ENCODE assay signal across 7 mouse cellular contexts in genomic region chr8:70503062-70503750, GRCm38 (mm10). TPM values are rescaled to one million over a fixed set of nuclear protein-coding genes. Genes with fewer than 3 reads are reported as not detected.
DNase-seq lines count a peak whose midpoint lies in the region; ATAC-seq and TF ChIP-seq lines count a peak whose summit lies in the region.

No protein-coding gene starts in this region.

- peak overlapping the region; percentile 83 for H3K4me2 ChIP-seq in embryonic facial prominence, embryonic 12.5 days (replicated peaks)
- H3K4me2 ChIP-seq in heart, embryonic 12.5 days: peak overlapping the region; percentile 27

- H3K9me3 ChIP-seq in ES-Bruce4 (replicated peaks; ENCODE audit: control insufficient read depth, insufficient read depth, low read length, poor library complexity, severe bottlenecking): no peaks in the 10 kb centered on the region
- no peaks in the 10 kb centered on the region for H3K9me3 ChIP-seq in embryonic facial prominence, embryonic 12.5 days
- H3K9me3 ChIP-seq in heart, embryonic 12.5 days (replicated peaks): no peaks in the 10 kb centered on the region

- no peak for TF ChIP-seq EP300 in ES-Bruce4 (IDR thresholded peaks at IDR 0.05; ENCODE audit: insufficient read depth, low read depth, low read length)

- H3K27ac ChIP-seq in ES-Bruce4 (ENCODE audit: insufficient read depth, low read length): no peak overlapping the region
- peak overlapping the region; percentile 83 for H3K27ac ChIP-seq in embryonic facial prominence, embryonic 12.5 days
- no peak overlapping the region for H3K27ac ChIP-seq in heart, embryonic 12.5 days (ENCODE audit: poor library complexity, severe bottlenecking)
- H3K27ac ChIP-seq in spleen, adult 2 months (ENCODE audit: insufficient read depth, low read length): no peak overlapping the region

- no peak for TF ChIP-seq POLR2A in ES-Bruce4 (IDR thresholded peaks at IDR 0.05; ENCODE audit: insufficient read depth, low read length)
- no peak for TF ChIP-seq POLR2A in spleen, adult 2 months (IDR thresholded peaks at IDR 0.05; ENCODE audit: low read depth, low read length)

- no peaks in the 10 kb centered on the region for H3K4me1 ChIP-seq in ES-Bruce4 (ENCODE audit: control insufficient read depth, insufficient read depth, low read length)
- H3K4me1 ChIP-seq in embryonic facial prominence, embryonic 12.5 days: peaks cover 63% of the 10 kb centered on the region
- peaks cover 46% of the 10 kb centered on the region for H3K4me1 ChIP-seq in heart, embryonic 12.5 days (replicated peaks)
- H3K4me1 ChIP-seq in spleen, adult 2 months (ENCODE audit: control insufficient read depth, insufficient read depth, insufficient read length): peaks cover 12% of the 10 kb centered on the region

- peak; percentile 83 for DNase-seq in adrenal gland, postnatal 10 days
- DNase-seq in kidney, postnatal 10 days: peak; percentile 85
- peak; percentile 85 for DNase-seq in lung, postnatal 36 days
- DNase-seq in spleen, adult 2 months (ENCODE audit: low read depth in 1 of 2, low spot score in 2 of 2): peak in 1 of 2 experiments; percentile 47

- H3K9ac ChIP-seq in ES-Bruce4 (ENCODE audit: low read depth, poor library complexity, severe bottlenecking): 0 out of 2 replicates have a peak overlapping the region, but pooled peaks have one; percentile 6
- H3K9ac ChIP-seq in embryonic facial prominence, embryonic 12.5 days: no peak overlapping the region
- H3K9ac ChIP-seq in heart, embryonic 12.5 days: no peak overlapping the region

- peak; percentile 73 for TF ChIP-seq CTCF in ES-Bruce4 (IDR thresholded peaks at IDR 0.05; ENCODE audit: low read depth, low read length)
- TF ChIP-seq CTCF in spleen, adult 2 months (IDR thresholded peaks at IDR 0.05; ENCODE audit: extremely low read depth, insufficient read depth, insufficient read length, insufficient replicate concordance): peak; percentile 90

- no peaks in the 10 kb centered on the region for H3K27me3 ChIP-seq in ES-Bruce4 (ENCODE audit: control insufficient read depth, insufficient read depth, low read length, poor library complexity, severe bottlenecking)
- peaks cover 45% of the 10 kb centered on the region for H3K27me3 ChIP-seq in embryonic facial prominence, embryonic 12.5 days
- peaks cover 60% of the 10 kb centered on the region for H3K27me3 ChIP-seq in heart, embryonic 12.5 days (replicated peaks)
- no peaks in the 10 kb centered on the region; the same call in 1 of the 2 replicates for H3K27me3 ChIP-seq in spleen, adult 2 months (ENCODE audit: control insufficient read depth, insufficient read depth, low read length)

- ATAC-seq in embryonic facial prominence, embryonic 12.5 days (ENCODE audit: insufficient number of reproducible peaks, insufficient read depth, low FRiP score, low TSS enrichment): no peak
- ATAC-seq in heart, embryonic 12.5 days (ENCODE audit: insufficient number of reproducible peaks, low FRiP score): no peak

- peaks cover 13% of the 10 kb centered on the region for H3K36me3 ChIP-seq in ES-Bruce4 (ENCODE audit: control insufficient read depth, insufficient read depth, low read length, poor library complexity, severe bottlenecking)
- H3K36me3 ChIP-seq in embryonic facial prominence, embryonic 12.5 days: peaks cover 17% of the 10 kb centered on the region
- H3K36me3 ChIP-seq in heart, embryonic 12.5 days: peaks cover 12% of the 10 kb centered on the region
- peaks cover 4% of the 10 kb centered on the region; the same call in 1 of the 2 replicates for H3K36me3 ChIP-seq in spleen, adult 2 months (ENCODE audit: control insufficient read depth, insufficient read depth, low read length)

- WGBS in embryonic facial prominence, embryonic 12.5 days: 9% methylated on average over 46 of the region's 46 CpGs
- WGBS in heart, embryonic 12.5 days: 13% methylated on average over 46 of the region's 46 CpGs
- WGBS in spleen, adult 2 months: 25% methylated on average over 46 of the region's 46 CpGs

- H3K4me3 ChIP-seq in ES-Bruce4 (ENCODE audit: low read depth, low read length): peak overlapping the region; percentile 22; the same call in 1 of the 2 replicates
- no peak overlapping the region for H3K4me3 ChIP-seq in embryonic facial prominence, embryonic 12.5 days
- no peak overlapping the region for H3K4me3 ChIP-seq in heart, embryonic 12.5 days
- no peak overlapping the region for H3K4me3 ChIP-seq in spleen, adult 2 months (ENCODE audit: extremely low read depth, insufficient read depth, insufficient read length)

RNA-seq across cellular contexts. Expression of gene Rex1bd, which starts 3.3 kb away (rescaled TPM):
- 40.0 and 43.7 TPM in 2 replicates for polyA plus RNA-seq in ES-Bruce4 (2011; ENCODE audit: insufficient read depth, insufficient read length, low read depth, missing spikeins)
- 100 to 1,000 TPM; 121 to 130 TPM for total RNA-seq in adrenal gland, postnatal 10 days (2021)
- polyA plus RNA-seq in embryonic facial prominence, embryonic 12.5 days (2016; fragmentation: Nextera tagmentation; extraction: Ambion mirVana): 145 and 146 TPM in 2 replicates
- polyA plus RNA-seq in heart, embryonic 12.5 days (2016; fragmentation: Nextera tagmentation; extraction: Ambion mirVana): 115 TPM in 2 replicates
- polyA plus RNA-seq in spleen, adult 2 months (2012; rRNA removed): 86.2 and 132 TPM in 2 replicates

RNA-seq across cellular contexts. Expression of gene Uba52, which starts 7.4 kb away (rescaled TPM):
- polyA plus RNA-seq in ES-Bruce4 (2011; ENCODE audit: insufficient read depth, insufficient read length, low read depth, missing spikeins): 1,157 and 1,272 TPM in 2 replicates
- 1,000 to 10,000 TPM; 1,751 to 1,916 TPM for total RNA-seq in adrenal gland, postnatal 10 days (2021)
- 863 and 916 TPM in 2 replicates for polyA plus RNA-seq in embryonic facial prominence, embryonic 12.5 days (2016; fragmentation: Nextera tagmentation; extraction: Ambion mirVana)
- polyA plus RNA-seq in heart, embryonic 12.5 days (2016; fragmentation: Nextera tagmentation; extraction: Ambion mirVana): 779 and 792 TPM in 2 replicates
- 611 and 613 TPM in 2 replicates for polyA plus RNA-seq in spleen, adult 2 months (2012; rRNA removed)

RNA-seq across cellular contexts. Expression of gene Crlf1, which starts 10.2 kb away (rescaled TPM):
- polyA plus RNA-seq in ES-Bruce4 (2011; ENCODE audit: insufficient read depth, insufficient read length, low read depth, missing spikeins): 6.1 and 7.5 TPM in 2 replicates
- total RNA-seq in adrenal gland, postnatal 10 days (2021): under 1 TPM; 0.21 to 0.42 TPM
- 70.1 and 74.4 TPM in 2 replicates for polyA plus RNA-seq in embryonic facial prominence, embryonic 12.5 days (2016; fragmentation: Nextera tagmentation; extraction: Ambion mirVana)
- polyA plus RNA-seq in heart, embryonic 12.5 days (2016; fragmentation: Nextera tagmentation; extraction: Ambion mirVana): 1.00 and 1.8 TPM in 2 replicates
- polyA plus RNA-seq in spleen, adult 2 months (2012; rRNA removed): 3.4 and 5.4 TPM in 2 replicates

RNA-seq across cellular contexts. Expression of gene Tmem59l, which starts 16.0 kb away (rescaled TPM):
- 3.3 and 4.2 TPM in 2 replicates for polyA plus RNA-seq in ES-Bruce4 (2011; ENCODE audit: insufficient read depth, insufficient read length, low read depth, missing spikeins)
- 1 to 10 TPM; 2.9 to 4.5 TPM for total RNA-seq in adrenal gland, postnatal 10 days (2021)
- polyA plus RNA-seq in embryonic facial prominence, embryonic 12.5 days (2016; fragmentation: Nextera tagmentation; extraction: Ambion mirVana): 27.1 and 29.6 TPM in 2 replicates
- 0.22 and 0.33 TPM in 2 replicates for polyA plus RNA-seq in heart, embryonic 12.5 days (2016; fragmentation: Nextera tagmentation; extraction: Ambion mirVana)
- polyA plus RNA-seq in spleen, adult 2 months (2012; rRNA removed): 0.14 TPM in 1 of 2 replicates, not detected in the other

RNA-seq across cellular contexts. Expression of gene Fkbp8, which starts 24.3 kb away (rescaled TPM):
- polyA plus RNA-seq in ES-Bruce4 (2011; ENCODE audit: insufficient read depth, insufficient read length, low read depth, missing spikeins): 80.5 and 87.3 TPM in 2 replicates
- 100 to 1,000 TPM; 226 to 250 TPM for total RNA-seq in adrenal gland, postnatal 10 days (2021)
- 306 and 327 TPM in 2 replicates for polyA plus RNA-seq in embryonic facial prominence, embryonic 12.5 days (2016; fragmentation: Nextera tagmentation; extraction: Ambion mirVana)
- 227 and 231 TPM in 2 replicates for polyA plus RNA-seq in heart, embryonic 12.5 days (2016; fragmentation: Nextera tagmentation; extraction: Ambion mirVana)
- polyA plus RNA-seq in spleen, adult 2 months (2012; rRNA removed): 305 and 370 TPM in 2 replicates
